Mouse (Mus musculus): Measurements from ENCODE around the gene Arr3.

Arr3 gene

GRCm38 (mm10) chrX:100605314-100605713 is at the start of gene Arr3:
TSS of gene Arr3 (plus strand) at chrX:100605497.
- no peak for DNase-seq (ENCODE audit: low spot score in 2 of 2)

- no peak for DNase-seq (ENCODE audit: low spot score in 2 of 2)
Observed at GRCm38 (mm10) chrX:100556026-100556425, 49.3 kb upstream of the Arr3 start.

- DNase-seq (ENCODE audit: low spot score in 2 of 2), result no peak
Observed at GRCm38 (mm10) chrX:100565696-100566095, 39.6 kb upstream of the Arr3 start.

- DNase-seq (ENCODE audit: low spot score in 2 of 2), result no peak
Observed at GRCm38 (mm10) chrX:100571951-100572350, 33.3 kb upstream of the Arr3 start, which contains the start of gene Awat1. TSS of gene Awat1 (plus strand) at chrX:100572251.

- DNase-seq (ENCODE audit: low spot score in 2 of 2), result no peak
Observed at GRCm38 (mm10) chrX:100594791-100595190, 10.5 kb upstream of the Arr3 start, which contains the start of gene P2ry4. TSS of gene P2ry4 (minus strand) at chrX:100594869.

GRCm38 (mm10) chrX:100597439-100597838 is 7.9 kb upstream of the Arr3 start:
- DNase-seq (ENCODE audit: low spot score in 2 of 2), result no peak

GRCm38 (mm10) chrX:100599755-100600154 is 5.5 kb upstream of the Arr3 start:
- DNase-seq (ENCODE audit: low spot score in 2 of 2), result no peak

- DNase-seq (ENCODE audit: low spot score in 2 of 2), result no peak
Observed at GRCm38 (mm10) chrX:100618488-100618887, 13.2 kb downstream of the Arr3 start.

- DNase-seq (ENCODE audit: low spot score in 2 of 2), result no peak
Observed at GRCm38 (mm10) chrX:100621366-100621765, 16.1 kb downstream of the Arr3 start.

- no peak for DNase-seq (ENCODE audit: low spot score in 2 of 2)
Observed at GRCm38 (mm10) chrX:100624242-100624641, 18.9 kb downstream of the Arr3 start.

GRCm38 (mm10) chrX:100625146-100625545 is 19.8 kb downstream of the Arr3 start:
- DNase-seq (ENCODE audit: low spot score in 2 of 2), result no peak

- DNase-seq (ENCODE audit: low spot score in 2 of 2), result no peak
Observed at GRCm38 (mm10) chrX:100625546-100625801, 20.2 kb downstream of the Arr3 start, which contains the start of gene Kif4. TSS of gene Kif4 (plus strand) at chrX:100625737.

GRCm38 (mm10) chrX:100625802-100626793 is 20.8 kb downstream of the Arr3 start, which contains the start of gene Pdzd11:
TSS of gene Pdzd11 (minus strand) at chrX:100626568.
- peak; percentile 90 to 92 for DNase-seq (ENCODE audit: low spot score in 2 of 2)

- no peak for DNase-seq (ENCODE audit: low spot score in 2 of 2)
Observed at GRCm38 (mm10) chrX:100629076-100629475, 23.8 kb downstream of the Arr3 start.

- no peak for DNase-seq (ENCODE audit: low spot score in 2 of 2)
Observed at GRCm38 (mm10) chrX:100638477-100638876, 33.2 kb downstream of the Arr3 start.

GRCm38 (mm10) chrX:100652848-100653247 is 47.6 kb downstream of the Arr3 start:
- DNase-seq (ENCODE audit: low spot score in 2 of 2), result no peak

- no peak for DNase-seq (ENCODE audit: low spot score in 2 of 2)
Observed at GRCm38 (mm10) chrX:100664825-100665224, 59.5 kb downstream of the Arr3 start.
